Mouse (Mus musculus) forebrain, embryonic 16.5 days (tissue): ENCODE results near the gene Ftl1. TPM values are rescaled to one million over a fixed set of nuclear protein-coding genes. Genes with fewer than 3 reads are reported as not detected.
A peak's percentile ranks its signal among the peaks of the same experiment; 100 is the strongest.
"Not testable (repeated sequence)": the region's sequence is repeated elsewhere in the genome, so short reads cannot be mapped to it uniquely, and the experiment has no call there.

Experiments used
- ATAC-seq: fragments of 200-750 bp; cut with Nextera tagmentation; 2 replicates; pipeline ENCODE4 v1.8.0; 2017; ENCODE audit warnings: mild to moderate bottlenecking, moderate library complexity
- H3K27ac ChIP-seq: fragments of 300-500 bp; sonication (generic); 2 replicates; pipeline ENCODE4 v1.5.1; 2014; ENCODE audit warnings: low read length, control low read depth
- H3K27me3 ChIP-seq: fragments of 300-500 bp; sonication (generic); replicated peaks from 2 replicates; pipeline ENCODE4 v1.6.1; 2014; ENCODE audit warnings: low read length; ENCODE audit not compliant: control insufficient read depth, insufficient read depth
- H3K36me3 ChIP-seq: fragments of 300-500 bp; sonication (generic); 2 replicates; pipeline ENCODE4 v1.6.1; 2014; ENCODE audit not compliant: control insufficient read depth, insufficient read depth
- H3K4me1 ChIP-seq: fragments of 300-500 bp; sonication (generic); replicated peaks from 2 replicates; pipeline ENCODE4 v1.6.1; 2014; ENCODE audit warnings: low read length; ENCODE audit not compliant: control insufficient read depth, insufficient read depth
- H3K4me2 ChIP-seq: fragments of 300-500 bp; sonication (generic); 2 replicates; pipeline ENCODE4 v1.6.1; 2014; ENCODE audit warnings: mild to moderate bottlenecking, low read length, control low read depth
- H3K4me3 ChIP-seq: fragments of 300-500 bp; sonication (generic); replicated peaks from 2 replicates; pipeline ENCODE4 v1.5.1; 2014; ENCODE audit warnings: mild to moderate bottlenecking, low read length, control low read depth
- H3K9ac ChIP-seq: fragments of 300-500 bp; sonication (generic); replicated peaks from 2 replicates; pipeline ENCODE4 v1.6.1; 2014; ENCODE audit warnings: low read depth, low read length, control low read depth
- H3K9me3 ChIP-seq: fragments of 300-500 bp; sonication (generic); 2 replicates; pipeline ENCODE4 v1.6.1; 2016; ENCODE audit warnings: low read length; ENCODE audit not compliant: control insufficient read depth
- WGBS: fragments of 180-500 bp; shearing (Covaris S2); extraction: QIAGEN DNeasy Blood & Tissue Kit; methylation state at CpG from one replicate; pipeline ENCODE4 v1.1.7; 2014; 5-methylcytosine and 5-hydroxymethylcytosine counted together
- polyA plus RNA-seq: library from polyadenylated mRNA; unstranded; fragments of >200 nt; fragmentation: Nextera tagmentation; extraction: Ambion mirVana; gene quantifications from 2 replicates; pipeline ENCODE4 v1.2.1, GENCODE M21; 2015

The Ftl1 gene
- polyA plus RNA-seq, 1 experiment from 2014 or later, result 5,899 TPM

DNA sequence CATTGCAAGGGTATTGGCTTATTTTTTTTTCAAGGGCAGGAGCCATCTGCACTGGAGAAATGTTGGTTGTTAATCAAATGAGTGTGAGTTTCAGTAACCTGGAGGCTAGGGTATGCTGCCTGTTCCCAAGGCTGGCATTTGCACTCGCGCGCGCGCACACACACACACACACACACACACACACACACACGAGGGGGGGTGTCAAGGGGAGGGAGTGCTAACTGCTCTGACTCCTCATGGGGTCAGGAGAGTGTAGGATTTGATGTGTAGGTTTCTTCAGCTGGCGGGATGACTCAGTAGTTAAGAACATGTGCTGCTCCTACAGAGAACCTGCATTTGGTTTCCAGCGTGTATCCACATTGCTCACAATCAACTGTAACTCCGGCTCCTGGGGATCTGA lies 31.1 kb upstream of the Ftl1 start:
- Histone ChIP-seq H3K36me3 (peaks cover 10% of the 10 kb centered on the region), H3K9ac (no peak overlapping the region), H3K4me1 (peaks cover 13% of the 10 kb centered on the region), H3K4me2 (no peak overlapping the region), H3K27me3 (no peaks in the 10 kb centered on the region), H3K4me3 (no peak overlapping the region), H3K9me3 (no peaks in the 10 kb centered on the region), H3K27ac (no peak overlapping the region)
- WGBS, result 44% methylated on average over 9 of the region's 9 CpGs
- no peak for ATAC-seq

DNA sequence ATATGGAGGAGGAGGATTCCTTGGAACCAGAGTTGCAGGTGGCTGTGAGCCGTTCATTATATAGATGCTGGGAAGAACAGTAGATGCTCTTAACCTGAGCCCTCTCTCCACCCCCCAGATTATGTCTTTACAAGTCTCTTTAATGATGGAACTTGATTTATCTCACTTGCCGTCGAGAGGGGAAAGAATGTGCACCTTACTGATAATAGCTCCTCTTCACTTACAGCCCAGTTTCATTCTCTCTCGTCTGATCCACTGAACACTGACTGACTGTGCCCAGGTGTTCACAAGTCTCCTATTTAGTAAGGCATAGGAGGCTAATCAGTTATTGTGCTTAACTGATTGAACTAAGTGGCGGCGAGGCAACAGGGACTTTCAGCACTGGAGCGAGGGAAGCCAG lies 29.9 kb upstream of the Ftl1 start:
- WGBS, result 82% methylated on average over 7 of the region's 7 CpGs
- no peak overlapping the region for H3K4me2 ChIP-seq
- H3K9ac ChIP-seq, result no peak overlapping the region
- no peaks in the 10 kb centered on the region for H3K27me3 ChIP-seq
- H3K4me3 ChIP-seq, result no peak overlapping the region
- peaks cover 13% of the 10 kb centered on the region for H3K4me1 ChIP-seq
- no peak for ATAC-seq
- H3K36me3 ChIP-seq, result peaks cover 8% of the 10 kb centered on the region
- H3K9me3 ChIP-seq, result no peaks in the 10 kb centered on the region
- no peak overlapping the region for H3K27ac ChIP-seq

DNA sequence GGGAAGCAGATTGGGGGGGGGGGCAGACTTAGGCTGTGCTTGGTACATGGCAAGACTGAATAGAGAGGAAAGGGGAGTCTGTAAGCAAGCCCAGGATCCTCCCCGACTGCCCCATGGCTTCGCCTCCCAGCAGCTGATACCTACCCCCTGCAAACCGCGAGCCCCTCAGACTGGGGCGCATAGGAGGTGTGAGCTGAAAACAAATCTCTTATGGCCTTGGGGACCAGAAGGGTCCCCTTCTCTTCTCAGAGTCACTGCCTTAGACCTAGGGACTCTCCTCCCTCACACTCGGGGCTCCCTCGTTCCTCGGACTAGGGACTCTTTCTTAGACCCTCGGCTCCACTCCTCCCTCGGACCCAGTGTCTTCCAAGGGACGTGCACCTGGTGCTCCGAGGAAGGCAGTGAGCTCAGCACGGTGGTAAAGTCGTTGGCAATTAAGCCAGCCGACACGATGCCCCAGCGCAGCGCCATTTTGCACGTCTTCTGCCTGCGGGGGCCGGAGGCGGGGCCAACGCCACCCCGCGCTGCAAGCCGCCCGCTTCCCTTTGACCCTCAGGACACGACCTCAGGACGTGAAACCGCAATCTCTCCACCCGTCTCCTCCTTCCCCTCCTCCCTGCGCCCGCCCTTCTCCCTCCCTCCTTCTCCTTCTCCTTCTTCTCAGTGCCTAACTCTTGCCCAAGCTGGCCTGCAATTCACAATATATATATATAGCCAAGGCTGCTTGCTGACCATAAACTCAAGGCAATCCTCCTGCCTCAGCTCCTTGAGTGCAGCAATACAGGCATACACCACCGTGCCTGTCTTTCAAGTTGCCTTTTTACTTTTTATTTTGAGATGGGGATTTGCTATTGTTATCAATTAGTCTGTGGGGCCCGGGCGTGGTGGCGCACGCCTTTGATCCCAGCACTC lies 28.9 kb upstream of the Ftl1 start, which contains the start of gene Dhdh:
TSS of gene Dhdh (minus strand) at position 513 of the 912 bp plus-strand sequence.
- 8% methylated on average over 38 of the region's 38 CpGs for WGBS
- H3K36me3 ChIP-seq, result peaks cover 3% of the 10 kb centered on the region
- peaks cover 13% of the 10 kb centered on the region for H3K4me1 ChIP-seq
- H3K9ac ChIP-seq, result peak within 1 kb of the TSS; percentile 67
- H3K27me3 ChIP-seq, result no peaks in the 10 kb centered on the region
- H3K4me3 ChIP-seq, result peak within 1 kb of the TSS; percentile 48
- H3K9me3 ChIP-seq, result no peaks in the 10 kb centered on the region
- H3K27ac ChIP-seq, result peak within 1 kb of the TSS; percentile 67
- peak; percentile 59 for ATAC-seq
- peak within 1 kb of the TSS; percentile 66 for H3K4me2 ChIP-seq

- Histone ChIP-seq H3K36me3 (no peaks in the 10 kb centered on the region), H3K27ac (peak overlapping the region; percentile 67), H3K4me3 (peak overlapping the region; percentile 48), H3K4me2 (peak overlapping the region; percentile 66), H3K27me3 (no peaks in the 10 kb centered on the region), H3K9me3 (no peaks in the 10 kb centered on the region), H3K4me1 (peaks cover 13% of the 10 kb centered on the region), H3K9ac (peak overlapping the region; percentile 67)
- peak; percentile 58 for ATAC-seq
- WGBS, result 15% methylated on average over 11 of the region's 11 CpGs
These were observed 28.2 kb upstream of the Ftl1 start for GRCm38 (mm10) chr7:45487861-45488292.

DNA sequence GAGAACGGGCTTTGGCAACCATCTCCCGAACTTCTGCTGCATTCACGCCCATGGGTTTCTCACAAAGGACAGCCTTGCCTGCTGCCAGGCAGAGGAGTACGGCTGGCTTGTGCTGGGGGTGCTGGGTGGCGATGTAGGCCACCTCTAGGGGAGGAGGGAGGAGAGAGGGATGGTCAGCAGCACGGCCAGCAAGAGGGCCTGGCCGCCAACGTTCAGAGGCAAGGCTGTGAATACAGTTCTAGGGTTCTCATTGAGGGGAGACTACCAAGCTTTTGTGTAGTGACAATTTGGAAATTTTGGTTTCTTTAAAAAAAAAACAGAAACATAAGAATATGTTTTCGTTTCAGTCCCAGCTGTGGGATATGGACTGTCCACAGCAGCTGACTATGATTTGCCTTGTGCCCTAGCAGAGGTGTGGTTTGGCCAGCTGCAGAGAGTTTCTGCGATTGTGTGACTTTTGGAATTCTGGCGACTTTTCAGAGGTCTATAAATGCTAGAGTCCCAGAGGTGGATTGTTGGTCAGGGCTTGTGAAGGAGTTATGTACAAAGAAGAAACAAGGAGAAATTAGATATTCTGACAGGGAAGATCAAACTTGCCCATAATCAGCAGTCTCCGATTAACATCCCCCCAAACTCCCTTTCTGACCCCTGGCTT lies 27.2 kb upstream of the Ftl1 start, which contains the start of gene Gm45808:
TSS of gene Gm45808 (minus strand) at position 51 of the 655 bp plus-strand sequence.
- Histone ChIP-seq H3K4me1 (peaks cover 13% of the 10 kb centered on the region), H3K4me3 (no peak within 1 kb of the TSS), H3K36me3 (no peaks in the 10 kb centered on the region), H3K9ac (no peak within 1 kb of the TSS), H3K27ac (no peak within 1 kb of the TSS), H3K27me3 (no peaks in the 10 kb centered on the region), H3K9me3 (no peaks in the 10 kb centered on the region), H3K4me2 (no peak within 1 kb of the TSS)
- WGBS, result 74% methylated on average over 12 of the region's 12 CpGs
- ATAC-seq, result no peak

- Histone ChIP-seq H3K4me2 (no peak overlapping the region), H3K9ac (no peak overlapping the region), H3K27me3 (no peaks in the 10 kb centered on the region), H3K36me3 (no peaks in the 10 kb centered on the region), H3K9me3 (no peaks in the 10 kb centered on the region), H3K27ac (no peak overlapping the region), H3K4me1 (peaks cover 13% of the 10 kb centered on the region), H3K4me3 (no peak overlapping the region)
- 79% methylated on average over 7 of the region's 7 CpGs for WGBS
- ATAC-seq, result no peak
These were observed 26.5 kb upstream of the Ftl1 start for GRCm38 (mm10) chr7:45486158-45486557.

DNA sequence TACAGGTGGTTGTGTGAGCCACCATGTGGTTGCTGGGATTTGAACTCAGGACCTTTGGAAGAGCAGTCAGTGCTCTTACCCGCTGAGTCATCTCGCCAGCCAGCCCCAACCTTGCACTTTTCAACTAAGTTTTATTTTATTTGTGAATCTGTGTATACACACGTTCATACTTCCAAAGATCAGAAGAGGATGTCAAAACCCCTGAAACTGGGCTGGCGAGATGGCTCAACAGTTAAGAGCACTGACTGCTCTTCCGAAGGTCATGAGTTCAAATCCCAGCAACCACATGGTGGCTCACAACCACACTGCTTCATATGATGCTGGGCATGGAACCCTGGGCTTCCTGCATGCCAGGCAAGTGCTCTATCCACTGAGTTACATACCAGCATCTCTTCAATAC lies 25.3 kb upstream of the Ftl1 start:
- not testable (repeated sequence) for H3K4me2 ChIP-seq, ATAC-seq, H3K27me3 ChIP-seq, H3K4me3 ChIP-seq, H3K9me3 ChIP-seq, H3K27ac ChIP-seq, H3K36me3 ChIP-seq, H3K9ac ChIP-seq
- peaks cover 13% of the 10 kb centered on the region for H3K4me1 ChIP-seq
- WGBS, result 97% methylated on average over 5 of the region's 5 CpGs

- Histone ChIP-seq H3K4me3 (no peak overlapping the region), H3K9ac (no peak overlapping the region), H3K27me3 (no peaks in the 10 kb centered on the region), H3K27ac (no peak overlapping the region), H3K4me1 (no peaks in the 10 kb centered on the region), H3K9me3 (no peaks in the 10 kb centered on the region), H3K36me3 (no peaks in the 10 kb centered on the region), H3K4me2 (no peak overlapping the region)
- 92% methylated on average over 1 of the region's 1 CpGs for WGBS
- ATAC-seq, result no peak
These were observed 22.5 kb upstream of the Ftl1 start for GRCm38 (mm10) chr7:45482166-45482565.

- no peak within 1 kb of the TSS for H3K27ac ChIP-seq
- H3K27me3 ChIP-seq, result no peaks in the 10 kb centered on the region
- WGBS, result 55% methylated on average over 15 of the region's 15 CpGs
- H3K4me1 ChIP-seq, result no peaks in the 10 kb centered on the region
- H3K4me3 ChIP-seq, result no peak within 1 kb of the TSS
- ATAC-seq, result peak; percentile 93
- no peak within 1 kb of the TSS for H3K9ac ChIP-seq
- H3K4me2 ChIP-seq, result no peak within 1 kb of the TSS
- no peaks in the 10 kb centered on the region for H3K9me3 ChIP-seq
- no peaks in the 10 kb centered on the region for H3K36me3 ChIP-seq
These were observed 21.8 kb upstream of the Ftl1 start, which contains the start of gene Tulp2 for GRCm38 (mm10) chr7:45481374-45481927. TSS of gene Tulp2 (plus strand) at chr7:45481877.
